Mouse (Mus musculus) thymus, postnatal 14 days (tissue): ENCODE measurements around the gene Izumo1.

ENCODE experiments used
- DNase-seq: peaks from one replicate; pipeline ENCODE4 v3.0.0; 2021

The Izumo1 gene

DNA sequence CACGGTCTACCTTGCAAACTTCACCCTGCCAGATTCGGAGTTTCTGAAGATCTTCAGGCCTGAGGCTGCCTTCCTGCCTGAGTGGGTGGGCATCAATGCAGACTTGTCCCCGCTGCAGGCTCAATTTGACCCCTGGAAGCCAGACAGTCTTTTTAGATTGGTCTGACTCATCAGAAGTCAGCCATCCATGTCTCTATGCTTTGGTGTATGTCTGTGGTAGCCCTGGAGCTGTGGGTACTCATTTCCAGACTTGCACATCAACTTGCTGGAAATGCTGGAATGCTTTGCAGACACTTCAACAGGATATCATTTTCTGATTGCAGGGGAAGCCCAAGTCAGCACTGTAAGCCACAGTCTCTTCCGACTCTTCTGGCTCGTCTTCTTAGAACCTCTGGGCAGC lies 2.0 kb upstream of the Izumo1 start:
- DNase-seq: no peak

DNA sequence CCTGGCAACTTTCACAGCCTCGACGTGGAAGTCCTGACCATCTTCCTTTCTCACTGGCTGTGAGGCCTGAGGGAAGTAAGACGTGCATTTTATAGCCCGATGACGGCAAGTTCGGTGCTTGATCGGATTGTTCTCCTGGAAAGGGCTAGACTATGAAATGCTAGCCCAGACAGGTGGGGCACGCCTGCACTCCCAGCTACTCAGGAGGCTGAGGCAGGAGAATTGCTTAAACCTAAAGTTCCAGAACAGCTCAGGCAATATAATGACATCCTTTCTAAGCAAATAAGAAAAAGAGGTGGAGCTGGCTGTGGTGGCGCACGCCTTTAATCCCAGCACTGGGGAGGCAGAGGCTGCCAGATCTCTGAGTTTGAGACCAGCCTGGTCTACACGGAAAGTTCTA lies 1.9 kb downstream of the Izumo1 start:
- DNase-seq: no peak

GRCm38 (mm10) chr7:45624718-45625117 lies 3.1 kb downstream of the Izumo1 start:
- no peak for DNase-seq

DNA sequence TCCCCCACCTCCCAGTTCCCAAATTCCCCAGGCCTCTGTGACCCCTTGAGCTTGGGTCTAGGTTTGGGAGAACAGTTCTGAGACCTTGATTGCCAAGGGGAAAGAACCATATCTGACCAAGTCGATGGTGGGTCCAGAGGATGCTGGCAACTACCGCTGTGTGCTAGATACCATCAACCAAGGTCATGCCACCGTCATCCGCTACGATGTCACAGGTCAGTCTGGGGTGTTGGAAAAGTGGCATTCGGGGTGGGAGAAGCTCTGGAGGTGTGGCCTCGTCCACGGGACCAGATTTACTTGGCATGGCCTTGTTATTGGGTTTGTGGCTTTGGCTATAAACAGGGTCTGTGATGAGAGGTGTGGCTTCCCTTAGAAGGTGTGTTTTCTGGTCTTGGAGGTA lies 3.9 kb downstream of the Izumo1 start:
- DNase-seq: no peak

DNA sequence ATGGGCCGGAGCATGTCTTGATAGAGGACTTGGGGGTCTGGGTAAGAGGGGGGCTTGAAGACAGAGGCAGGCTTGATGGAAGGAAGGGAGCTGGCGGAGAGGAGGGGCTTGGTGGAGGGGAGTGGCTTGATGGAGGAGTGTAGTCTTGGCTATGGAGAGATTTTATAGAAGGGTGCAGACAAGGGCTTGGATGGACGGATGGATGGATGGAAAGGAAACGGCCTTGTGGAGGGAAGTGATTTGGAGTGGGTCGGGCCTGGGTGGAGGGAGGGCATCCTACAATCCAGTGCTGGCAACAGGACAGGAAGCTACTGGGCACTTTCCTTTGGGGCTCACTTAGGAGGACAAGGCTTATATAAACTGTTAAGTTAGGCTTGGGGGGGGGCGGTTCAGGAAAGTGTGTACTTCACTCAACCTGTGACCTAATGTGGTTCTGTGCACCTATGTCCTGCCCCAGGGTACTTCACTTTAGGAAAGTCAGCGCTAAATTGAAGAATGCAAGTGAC lies 5.0 kb downstream of the Izumo1 start:
- DNase-seq: no peak

DNA sequence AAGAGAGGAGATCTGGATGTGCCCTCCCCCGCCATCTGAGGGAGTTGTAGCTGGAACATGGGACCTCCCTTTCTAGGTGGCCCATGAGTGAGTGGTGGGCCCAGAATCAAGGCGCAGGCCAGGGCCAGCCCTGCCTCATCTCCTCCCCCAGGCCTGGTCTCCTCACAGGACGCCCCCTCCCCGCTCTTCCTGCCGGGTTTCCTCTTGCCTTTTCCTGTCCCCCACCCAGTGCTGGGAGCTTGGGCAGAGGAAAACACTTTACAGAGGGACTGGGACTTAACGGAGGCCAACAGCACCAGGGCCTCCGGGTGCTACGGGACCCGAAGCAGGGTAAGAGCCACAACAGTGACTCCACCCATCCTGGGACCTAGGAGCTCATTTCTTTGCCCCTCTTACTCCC lies 5.7 kb downstream of the Izumo1 start, which contains the start of gene Rasip1:
TSS of gene Rasip1 (plus strand) at position 228 of the 400 bp plus-strand sequence.
- DNase-seq: no peak

DNA sequence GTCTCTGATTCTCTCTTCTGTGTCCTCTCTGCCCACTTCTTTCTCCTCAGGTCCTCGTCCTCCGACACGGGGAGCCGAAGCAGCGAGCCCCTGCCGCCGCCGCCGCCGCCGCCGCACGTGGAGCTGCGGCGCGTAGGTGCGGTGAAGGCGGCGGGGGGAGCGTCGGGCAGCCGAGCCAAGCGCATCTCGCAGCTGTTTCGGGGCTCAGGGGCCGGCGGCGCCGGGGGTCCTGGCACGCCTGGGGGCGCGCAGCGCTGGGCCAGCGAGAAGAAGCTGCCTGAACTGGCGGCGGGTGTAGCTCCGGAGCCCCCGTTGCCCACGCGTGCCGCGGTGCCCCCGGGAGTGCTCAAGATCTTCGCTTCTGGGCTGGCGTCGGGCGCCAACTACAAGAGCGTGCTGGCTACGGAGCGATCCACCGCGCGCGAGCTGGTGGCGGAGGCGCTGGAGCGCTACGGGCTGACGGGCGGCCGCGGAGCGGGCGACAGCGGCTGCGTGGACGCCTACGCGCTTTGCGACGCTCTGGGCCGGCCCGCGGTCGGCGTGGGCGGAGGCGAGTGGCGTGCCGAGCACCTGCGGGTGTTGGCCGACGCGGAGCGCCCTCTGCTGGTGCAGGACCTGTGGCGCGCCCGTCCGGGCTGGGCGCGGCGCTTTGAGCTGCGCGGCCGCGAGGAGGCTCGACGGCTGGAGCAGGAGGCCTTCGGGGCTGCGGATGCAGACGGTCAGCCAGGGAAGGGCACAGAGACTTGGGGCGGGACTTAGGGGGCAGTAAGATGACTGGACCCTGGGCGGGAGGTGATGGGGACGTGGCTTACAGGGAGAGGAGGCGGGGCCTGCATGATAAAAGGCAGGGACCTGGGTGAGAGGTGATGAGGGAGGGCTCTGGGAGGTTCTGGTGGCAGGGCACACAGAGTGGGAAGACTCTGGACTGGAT lies 7.0 kb downstream of the Izumo1 start:
- DNase-seq: peak; percentile 89

GRCm38 (mm10) chr7:45630064-45630907 lies 8.7 kb downstream of the Izumo1 start:
- no peak for DNase-seq

DNA sequence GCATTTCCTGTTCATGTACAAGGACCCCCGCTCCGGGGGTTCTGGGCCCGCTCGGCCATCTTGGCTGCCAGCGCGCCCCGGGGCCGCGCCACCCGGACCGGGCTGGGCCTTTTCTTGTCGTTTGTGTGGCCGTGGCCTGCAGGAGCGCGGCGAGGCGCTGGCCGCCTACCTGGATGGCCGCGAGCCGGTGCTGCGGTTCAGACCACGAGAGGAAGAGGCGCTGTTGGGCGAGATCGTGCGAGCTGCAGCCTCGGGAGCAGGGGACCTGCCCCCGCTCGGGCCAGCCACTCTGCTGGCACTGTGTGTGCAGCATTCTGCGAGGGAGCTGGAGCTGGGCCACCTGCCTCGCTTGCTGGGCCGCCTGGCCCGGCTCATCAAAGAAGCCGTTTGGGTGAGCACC lies 10.9 kb downstream of the Izumo1 start:
- no peak for DNase-seq

- DNase-seq: no peak
These were observed 13.5 kb downstream of the Izumo1 start for GRCm38 (mm10) chr7:45634946-45635681.

DNA sequence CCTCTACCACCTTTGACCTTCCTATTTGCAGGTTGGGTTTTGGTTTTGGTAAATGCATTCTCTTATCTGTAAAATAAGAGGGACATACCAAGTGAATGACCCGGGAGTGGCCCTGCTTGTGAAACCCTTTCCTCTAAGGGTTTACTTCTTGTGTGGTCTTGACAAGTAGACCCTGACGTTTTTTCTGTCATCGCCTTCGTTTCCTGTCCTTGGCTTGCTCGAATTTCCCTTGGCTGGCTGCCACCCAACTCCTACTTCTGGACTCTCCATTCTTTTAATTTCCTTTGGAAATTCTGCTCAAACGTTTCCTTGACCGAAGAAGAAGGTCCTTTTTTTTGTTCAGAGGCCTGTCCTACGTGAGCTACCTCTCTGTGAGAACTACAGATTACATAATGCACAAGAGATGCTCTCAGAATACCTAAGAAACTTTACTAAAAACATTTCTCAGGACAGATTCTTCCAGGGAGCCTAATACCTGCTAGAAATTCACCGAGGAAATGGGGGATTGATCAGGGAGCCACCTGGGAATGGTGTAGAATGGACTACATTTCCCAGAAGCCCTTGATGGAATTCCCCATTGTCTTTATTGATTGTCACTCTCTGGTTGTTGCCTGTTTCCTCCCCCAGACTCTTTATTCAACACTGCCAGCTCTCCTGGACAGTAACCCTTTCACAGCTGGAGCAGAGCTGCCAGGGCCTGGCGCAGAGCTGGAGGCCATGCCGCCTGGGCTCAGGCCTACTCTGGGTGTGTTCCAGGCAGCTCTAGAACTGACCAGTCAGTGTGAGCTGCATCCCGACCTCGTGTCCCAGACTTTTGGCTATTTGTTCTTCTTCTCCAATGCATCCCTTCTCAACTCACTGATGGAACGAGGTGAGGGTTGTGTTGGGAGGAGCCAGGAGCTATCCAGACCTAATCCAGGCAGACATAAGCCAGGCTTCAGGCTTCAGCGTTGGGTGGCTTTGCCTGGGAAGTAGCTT lies 14.4 kb downstream of the Izumo1 start:
- DNase-seq: no peak

- DNase-seq: no peak
These were observed 16.1 kb downstream of the Izumo1 start for GRCm38 (mm10) chr7:45637710-45638109.

DNA sequence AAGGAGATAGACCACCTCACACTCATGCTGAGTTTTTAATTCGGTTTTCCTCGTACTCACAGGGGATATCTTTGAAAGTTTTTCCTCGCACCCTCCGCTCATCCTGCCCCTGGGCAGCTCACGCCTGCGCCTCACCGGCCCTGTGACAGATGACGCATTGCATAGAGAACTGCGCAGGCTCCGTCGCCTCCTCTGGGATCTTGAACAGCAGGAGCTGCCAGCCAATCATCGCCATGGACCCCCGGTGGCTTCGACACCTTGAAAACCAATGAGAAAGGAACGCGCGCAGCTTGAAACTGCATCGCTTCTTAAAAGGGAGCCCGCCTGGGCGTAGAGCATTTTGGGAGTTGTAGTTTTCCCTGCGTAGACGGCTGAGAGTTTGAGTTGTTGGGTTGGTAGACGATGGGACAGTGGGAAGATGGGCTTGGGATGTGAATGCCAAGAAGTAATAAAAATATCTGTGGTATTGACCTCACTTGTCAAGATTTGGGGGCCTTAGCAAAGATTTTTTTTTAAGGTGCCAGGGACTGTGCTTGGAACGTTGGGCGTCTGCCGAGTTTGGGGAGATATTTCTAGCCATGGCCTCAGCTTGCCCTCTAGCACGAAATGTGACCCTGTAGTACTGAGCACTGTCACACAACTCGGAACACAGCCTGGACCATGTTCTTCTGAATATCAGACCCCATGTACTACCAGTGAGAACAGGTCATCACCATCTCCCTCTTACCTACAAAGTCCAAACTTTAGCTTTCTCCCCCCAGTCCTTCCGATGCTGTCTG lies 17.2 kb downstream of the Izumo1 start:
- no peak for DNase-seq

- DNase-seq: no peak
These were observed 18.0 kb downstream of the Izumo1 start, which contains the start of gene Mamstr for GRCm38 (mm10) chr7:45639561-45640027. Mamstr (plus strand) TSS chr7:45639977.

- no peak for DNase-seq
These were observed 18.8 kb downstream of the Izumo1 start for GRCm38 (mm10) chr7:45640191-45640957.

- no peak for DNase-seq
These were observed 19.9 kb downstream of the Izumo1 start for GRCm38 (mm10) chr7:45641391-45642040.

DNA sequence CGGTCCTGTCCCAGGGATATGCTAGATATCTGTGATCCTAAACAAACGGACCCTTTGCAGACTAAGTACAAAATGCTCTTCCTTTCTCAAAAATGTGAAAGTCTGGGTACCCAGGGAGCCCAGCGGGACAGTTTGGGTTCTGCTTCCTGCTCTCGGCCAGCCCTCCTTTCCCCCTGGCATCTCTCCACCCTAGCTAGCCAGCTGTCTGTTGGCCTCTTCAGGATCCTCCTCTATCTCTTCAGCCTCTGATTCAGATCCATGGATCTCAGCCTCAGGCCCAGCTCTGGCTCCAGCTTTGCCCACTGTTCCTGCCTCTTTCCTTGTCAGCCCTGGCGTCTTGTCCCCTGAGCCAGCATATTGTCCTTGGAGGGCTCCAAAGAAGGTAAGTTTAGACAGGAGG lies 20.5 kb downstream of the Izumo1 start:
- DNase-seq: no peak

- no peak for DNase-seq
These were observed 21.1 kb downstream of the Izumo1 start for GRCm38 (mm10) chr7:45642503-45643255.
